Mouse (Mus musculus) embryonic fibroblast, embryonic 13.5 days (primary cell): Measurements from ENCODE around the gene Ccin.

Experiments
- CTCF ChIP-seq: IDR thresholded peaks from 2 replicates; pipeline ENCODE4 v1.5.1; 2011; ENCODE audit warnings: mild to moderate bottlenecking, control low read depth, low read length, moderate library complexity, borderline replicate concordance; ENCODE audit not compliant: insufficient read depth
- POLR2A ChIP-seq: IDR thresholded peaks from 2 replicates; pipeline ENCODE4 v1.6.1; 2011; ENCODE audit warnings: low read depth, mild to moderate bottlenecking, control low read depth, low read length, moderate library complexity

- TF ChIP-seq CTCF, result no peak
- no peak for TF ChIP-seq POLR2A
Measured at GRCm38 (mm10) chr4:44003622-44004021, 20.3 kb downstream of the Ccin start.
